Mouse (Mus musculus) bone marrow, adult 2 months (tissue): ENCODE data around the gene Gm2974.
"Not testable (repeated sequence)": the region's sequence is repeated elsewhere in the genome, so short reads cannot be mapped to it uniquely, and the experiment has no call there.

Experiments
- CTCF ChIP-seq: fragments of 200-500 bp; IDR thresholded peaks from 2 replicates; pipeline ENCODE4 v1.5.1; 2011; ENCODE audit warnings: low read length, control low read depth; ENCODE audit not compliant: control insufficient read depth, insufficient read depth
- POLR2A ChIP-seq: fragments of 200-500 bp; IDR thresholded peaks from 2 replicates; pipeline ENCODE4 v1.6.1; 2011; ENCODE audit warnings: low read depth, mild to moderate bottlenecking, control low read depth, low read length, borderline replicate concordance; ENCODE audit not compliant: control insufficient read depth

DNA sequence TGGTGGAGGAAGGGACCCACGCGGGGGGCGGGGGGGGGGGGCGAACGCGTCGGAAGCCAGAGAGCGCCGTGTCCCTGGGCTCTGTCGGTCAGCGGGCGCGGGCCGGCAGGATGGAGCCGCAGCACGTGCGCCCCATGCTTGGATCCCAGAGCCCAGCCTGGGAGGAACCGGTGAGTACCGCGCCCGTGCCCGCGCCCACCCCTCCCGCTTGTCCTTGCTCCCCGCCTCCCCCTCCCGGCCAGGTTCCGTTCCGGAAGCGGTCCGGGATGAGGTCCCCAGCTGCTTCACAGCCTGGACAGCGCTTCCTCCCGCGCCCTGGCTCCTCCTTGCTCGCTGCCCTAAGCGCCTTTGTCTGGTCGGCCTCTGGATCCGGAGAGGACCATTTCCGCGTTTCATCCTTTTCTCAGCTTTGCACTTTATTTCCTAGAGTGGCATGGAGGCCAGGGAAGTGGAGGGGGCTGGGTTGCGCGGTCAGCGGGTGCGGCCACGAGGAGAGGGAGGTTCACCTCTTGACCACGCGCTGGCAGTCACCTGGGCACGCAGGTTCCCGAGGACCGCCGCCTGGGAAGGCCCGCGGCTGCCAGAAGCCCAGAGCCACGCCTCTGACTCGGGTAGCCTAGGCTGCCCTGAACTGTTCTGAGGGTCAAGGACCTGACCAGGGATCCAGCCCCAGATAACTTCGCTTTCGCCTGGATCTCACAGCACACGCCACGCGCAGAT, at the start of gene Gm2974:
- not testable (repeated sequence) for TF ChIP-seq CTCF, POLR2A
